Mouse (Mus musculus): ENCODE measurements around the gene Tnpo1. TPM values are rescaled to one million over a fixed set of nuclear protein-coding genes. Genes with fewer than 3 reads are reported as not detected.

The Tnpo1 gene
- polyA plus RNA-seq, 1 experiment from 2014 or later = 20.7 TPM

- ATAC-seq (ENCODE audit: low FRiP score, low TSS enrichment) = no peak
- H3K27ac ChIP-seq (replicated peaks) = no peak overlapping the region
- no peaks in the 10 kb centered on the region for H3K9me3 ChIP-seq (ENCODE audit: control insufficient read depth, low read length)
- no peaks in the 10 kb centered on the region for H3K4me1 ChIP-seq (replicated peaks; ENCODE audit: control insufficient read depth, insufficient read depth)
- no peak for DNase-seq (ENCODE audit: low spot score)
- H3K9ac ChIP-seq (ENCODE audit: low read length) = no peak overlapping the region
- TF ChIP-seq CTCF (IDR thresholded peaks at IDR 0.05; ENCODE audit: low read depth) = no peak
- no peak for TF ChIP-seq EP300 (optimal IDR thresholded peaks at IDR 0.05)
- no peak overlapping the region for H3K4me3 ChIP-seq (ENCODE audit: low read depth, low read length)
- 89% methylated on average over 1 of the region's 1 CpGs for WGBS
- peaks cover 10% of the 10 kb centered on the region for H3K36me3 ChIP-seq (ENCODE audit: control insufficient read depth, insufficient read depth, low read length)
- H3K27me3 ChIP-seq (ENCODE audit: control insufficient read depth, insufficient read depth, low read length) = no peaks in the 10 kb centered on the region
- no peak overlapping the region for H3K4me2 ChIP-seq (replicated peaks; ENCODE audit: low read depth)
Measured at GRCm38 (mm10) chr13:98804480-98804879, 121.7 kb downstream of the Tnpo1 start.

DNA sequence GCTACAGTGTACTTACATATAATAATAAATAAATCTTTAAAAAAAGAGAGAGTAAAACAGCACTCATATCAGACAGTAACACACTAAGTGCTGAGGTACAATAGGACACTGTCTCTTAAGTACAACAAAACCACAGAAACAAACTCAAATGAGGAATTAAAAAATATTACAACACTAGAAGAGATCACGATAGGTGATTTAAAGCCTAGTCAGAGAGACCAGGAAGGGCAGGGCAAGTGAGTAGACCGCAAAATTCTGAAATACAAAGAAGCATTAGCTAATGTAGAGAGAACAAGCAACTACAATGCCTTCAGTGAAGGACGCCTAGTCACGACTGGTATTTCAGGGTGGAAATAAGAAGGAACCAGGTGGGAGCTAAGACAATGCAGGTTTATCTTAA is 122.5 kb downstream of the Tnpo1 start:
- Histone ChIP-seq H3K4me1 (replicated peaks; ENCODE audit: control insufficient read depth, insufficient read depth) (no peaks in the 10 kb centered on the region), H3K36me3 (ENCODE audit: control insufficient read depth, insufficient read depth, low read length) (peaks cover 10% of the 10 kb centered on the region), H3K9me3 (ENCODE audit: control insufficient read depth, low read length) (no peaks in the 10 kb centered on the region), H3K4me3 (ENCODE audit: low read depth, low read length) (no peak overlapping the region), H3K27ac (replicated peaks) (no peak overlapping the region), H3K27me3 (ENCODE audit: control insufficient read depth, insufficient read depth, low read length) (no peaks in the 10 kb centered on the region), H3K9ac (ENCODE audit: low read length) (no peak overlapping the region), H3K4me2 (replicated peaks; ENCODE audit: low read depth) (no peak overlapping the region)
- ATAC-seq (ENCODE audit: low FRiP score, low TSS enrichment) = no peak
- TF ChIP-seq EP300 (optimal IDR thresholded peaks at IDR 0.05) = no peak
- no peak for TF ChIP-seq CTCF (IDR thresholded peaks at IDR 0.05; ENCODE audit: low read depth)
- DNase-seq (ENCODE audit: low spot score) = no peak
- WGBS = 69% methylated on average over 4 of the region's 4 CpGs

GRCm38 (mm10) chr13:98802957-98803356 is 123.2 kb downstream of the Tnpo1 start:
- Histone ChIP-seq H3K4me3 (ENCODE audit: low read depth, low read length) (no peak overlapping the region), H3K9ac (ENCODE audit: low read length) (no peak overlapping the region), H3K36me3 (ENCODE audit: control insufficient read depth, insufficient read depth, low read length) (peaks cover 10% of the 10 kb centered on the region), H3K27ac (replicated peaks) (no peak overlapping the region), H3K4me1 (replicated peaks; ENCODE audit: control insufficient read depth, insufficient read depth) (no peaks in the 10 kb centered on the region), H3K9me3 (ENCODE audit: control insufficient read depth, low read length) (no peaks in the 10 kb centered on the region), H3K27me3 (ENCODE audit: control insufficient read depth, insufficient read depth, low read length) (no peaks in the 10 kb centered on the region), H3K4me2 (replicated peaks; ENCODE audit: low read depth) (no peak overlapping the region)
- no peak for TF ChIP-seq CTCF (IDR thresholded peaks at IDR 0.05; ENCODE audit: low read depth)
- TF ChIP-seq EP300 (optimal IDR thresholded peaks at IDR 0.05) = no peak
- DNase-seq (ENCODE audit: low spot score) (no peak), ATAC-seq (ENCODE audit: low FRiP score, low TSS enrichment) (no peak)
- WGBS = 85% methylated on average over 3 of the region's 3 CpGs

- Histone ChIP-seq H3K27ac (replicated peaks) (no peak overlapping the region), H3K4me3 (ENCODE audit: low read depth, low read length) (no peak overlapping the region), H3K9me3 (ENCODE audit: control insufficient read depth, low read length) (no peaks in the 10 kb centered on the region), H3K4me1 (replicated peaks; ENCODE audit: control insufficient read depth, insufficient read depth) (no peaks in the 10 kb centered on the region), H3K9ac (ENCODE audit: low read length) (no peak overlapping the region), H3K4me2 (replicated peaks; ENCODE audit: low read depth) (no peak overlapping the region), H3K27me3 (ENCODE audit: control insufficient read depth, insufficient read depth, low read length) (no peaks in the 10 kb centered on the region), H3K36me3 (ENCODE audit: control insufficient read depth, insufficient read depth, low read length) (peaks cover 12% of the 10 kb centered on the region)
- WGBS = 97% methylated on average over 3 of the region's 3 CpGs
- ATAC-seq (ENCODE audit: low FRiP score, low TSS enrichment) (no peak), DNase-seq (ENCODE audit: low spot score) (no peak)
- TF ChIP-seq CTCF (IDR thresholded peaks at IDR 0.05; ENCODE audit: low read depth) (no peak), EP300 (optimal IDR thresholded peaks at IDR 0.05) (no peak)
Measured at GRCm38 (mm10) chr13:98795511-98795910, 130.7 kb downstream of the Tnpo1 start.

DNA sequence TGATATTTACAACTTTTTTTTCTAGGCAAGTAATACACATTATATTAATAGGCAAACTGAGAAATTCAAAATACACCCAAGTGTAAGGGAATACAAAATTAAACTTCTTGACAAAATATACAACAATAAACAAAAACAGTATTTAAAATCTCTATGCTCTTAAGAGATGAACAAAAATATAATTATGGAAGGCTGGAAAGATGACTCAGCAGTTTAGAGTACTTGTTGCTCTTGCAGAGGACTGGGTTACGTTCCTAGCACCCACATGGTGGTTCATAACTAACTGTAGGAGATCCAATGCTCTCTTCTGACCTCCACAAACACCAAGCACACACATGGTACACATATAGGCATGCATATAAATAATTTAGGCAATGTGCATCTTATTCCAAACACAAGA is 133.3 kb downstream of the Tnpo1 start:
- Histone ChIP-seq H3K4me2 (replicated peaks; ENCODE audit: low read depth) (no peak overlapping the region), H3K9me3 (ENCODE audit: control insufficient read depth, low read length) (no peaks in the 10 kb centered on the region), H3K27ac (replicated peaks) (no peak overlapping the region), H3K9ac (ENCODE audit: low read length) (no peak overlapping the region), H3K36me3 (ENCODE audit: control insufficient read depth, insufficient read depth, low read length) (peaks cover 5% of the 10 kb centered on the region; the same call in 1 of the 2 replicates), H3K27me3 (ENCODE audit: control insufficient read depth, insufficient read depth, low read length) (no peaks in the 10 kb centered on the region), H3K4me1 (replicated peaks; ENCODE audit: control insufficient read depth, insufficient read depth) (no peaks in the 10 kb centered on the region), H3K4me3 (ENCODE audit: low read depth, low read length) (no peak overlapping the region)
- DNase-seq (ENCODE audit: low spot score) = no peak
- WGBS = 90% methylated on average over 1 of the region's 1 CpGs
- no peak for ATAC-seq (ENCODE audit: low FRiP score, low TSS enrichment)
- TF ChIP-seq CTCF (IDR thresholded peaks at IDR 0.05; ENCODE audit: low read depth) = no peak
- no peak for TF ChIP-seq EP300 (optimal IDR thresholded peaks at IDR 0.05)

- no peaks in the 10 kb centered on the region for H3K4me1 ChIP-seq (replicated peaks; ENCODE audit: control insufficient read depth, insufficient read depth)
- H3K27me3 ChIP-seq (ENCODE audit: control insufficient read depth, insufficient read depth, low read length) = no peaks in the 10 kb centered on the region
- no peaks in the 10 kb centered on the region for H3K9me3 ChIP-seq (ENCODE audit: control insufficient read depth, low read length)
- TF ChIP-seq CTCF (IDR thresholded peaks at IDR 0.05; ENCODE audit: low read depth) (no peak), EP300 (optimal IDR thresholded peaks at IDR 0.05) (no peak)
- no peak overlapping the region for H3K4me3 ChIP-seq (ENCODE audit: low read depth, low read length)
- DNase-seq (ENCODE audit: low spot score) = no peak
- WGBS = 87% methylated on average over 1 of the region's 1 CpGs
- no peak overlapping the region for H3K9ac ChIP-seq (ENCODE audit: low read length)
- ATAC-seq (ENCODE audit: low FRiP score, low TSS enrichment) = no peak
- H3K4me2 ChIP-seq (replicated peaks; ENCODE audit: low read depth) = no peak overlapping the region
- peaks cover 3% of the 10 kb centered on the region; the same call in 1 of the 2 replicates for H3K36me3 ChIP-seq (ENCODE audit: control insufficient read depth, insufficient read depth, low read length)
- H3K27ac ChIP-seq (replicated peaks) = no peak overlapping the region
Measured at GRCm38 (mm10) chr13:98791693-98792092, 134.5 kb downstream of the Tnpo1 start.

Other genes with a start within 250 kb of the Tnpo1 start
- gene Tmem171, start 231.6 kb downstream of the Tnpo1 start, polyA plus RNA-seq (2015; fragmentation: Nextera tagmentation; extraction: Ambion mirVana) = 27.4 and 29.6 TPM in 2 replicates
- gene Fcho2, start 110.9 kb downstream of the Tnpo1 start, polyA plus RNA-seq (2015; fragmentation: Nextera tagmentation; extraction: Ambion mirVana) = 19.6 and 21.9 TPM in 2 replicates
- gene 1700024P04Rik, start 58.2 kb upstream of the Tnpo1 start, polyA plus RNA-seq (2015; fragmentation: Nextera tagmentation; extraction: Ambion mirVana) = not detected in 2 replicates

Measured in stomach, postnatal 0 days (tissue).